Mouse (Mus musculus) midbrain, embryonic 14.5 days (tissue): ENCODE measurements at regions not wholly inside any gene's neighbourhood (a gene's known extent, or its start where the extent isn't known, plus 50 kb on each side); places are given as distances from the start of the nearest gene placed in this dataset.

Experiments used
- ATAC-seq: fragments of 200-750 bp; cut with Nextera tagmentation; 2 replicates; pipeline ENCODE4 v1.8.0; 2017; ENCODE audit warnings: moderate number of reproducible peaks, moderate library complexity; ENCODE audit not compliant: low FRiP score, low TSS enrichment
- DNase-seq: peaks from one replicate; pipeline ENCODE4 v3.0.0-alpha.2; 2015
- H3K27ac ChIP-seq: fragments of 300-500 bp; sonication (generic); replicated peaks from 2 replicates; pipeline ENCODE4 v1.5.1; 2014; ENCODE audit warnings: mild to moderate bottlenecking, low read depth, low read length, moderate library complexity
- H3K27me3 ChIP-seq: fragments of 300-500 bp; sonication (generic); 2 replicates; pipeline ENCODE4 v1.6.1; 2014; ENCODE audit warnings: low read length, control low read depth, mixed read lengths; ENCODE audit not compliant: control insufficient read depth, insufficient read depth
- H3K36me3 ChIP-seq: fragments of 300-500 bp; sonication (generic); 2 replicates; pipeline ENCODE4 v1.6.1; 2014; ENCODE audit warnings: low read length, control low read depth; ENCODE audit not compliant: control insufficient read depth, insufficient read depth
- H3K4me1 ChIP-seq: fragments of 300-500 bp; sonication (generic); 2 replicates; pipeline ENCODE4 v1.6.1; 2014; ENCODE audit warnings: mild to moderate bottlenecking, antibody characterized with exemption, low read length, control low read depth; ENCODE audit not compliant: control insufficient read depth, insufficient read depth
- H3K4me2 ChIP-seq: fragments of 300-500 bp; sonication (generic); 2 replicates; pipeline ENCODE4 v1.6.1; 2014; ENCODE audit warnings: mild to moderate bottlenecking, low read length, moderate library complexity
- H3K4me3 ChIP-seq: fragments of 300-500 bp; sonication (generic); replicated peaks from 2 replicates; pipeline ENCODE4 v1.5.1; 2014; ENCODE audit warnings: low read depth, low read length
- H3K9ac ChIP-seq: fragments of 300-500 bp; sonication (generic); replicated peaks from 2 replicates; pipeline ENCODE4 v1.6.1; 2014; ENCODE audit warnings: mild to moderate bottlenecking, low read length, moderate library complexity
- H3K9me3 ChIP-seq: fragments of 300-500 bp; sonication (generic); 2 replicates; pipeline ENCODE4 v1.6.1; 2016; ENCODE audit warnings: low read length, control low read depth, mixed read lengths; ENCODE audit not compliant: control insufficient read depth
- WGBS: fragments of 180-500 bp; shearing (Covaris S2); extraction: QIAGEN DNeasy Blood & Tissue Kit; methylation state at CpG from one replicate; pipeline ENCODE4 v1.1.7; 2014; 5-methylcytosine and 5-hydroxymethylcytosine counted together

DNA sequence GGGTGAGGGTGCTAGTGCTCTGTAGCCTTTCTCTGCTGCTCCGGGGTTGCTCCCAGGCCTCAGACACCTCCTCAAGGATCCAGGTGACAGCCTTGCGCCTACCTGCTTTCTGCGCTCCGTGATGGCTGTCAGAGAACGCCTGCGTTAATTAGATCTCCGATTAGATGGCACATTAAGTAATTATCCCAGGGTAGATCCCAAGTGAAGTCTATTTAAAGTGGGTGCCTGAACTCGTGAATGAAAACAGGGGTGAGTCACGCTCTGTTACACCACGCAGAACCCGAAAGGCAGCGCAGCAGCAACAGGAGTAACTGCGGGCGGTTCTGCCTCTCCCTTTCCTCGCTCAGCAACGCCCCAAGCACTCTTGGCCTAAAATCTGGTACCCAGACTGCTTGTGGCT is 108.2 kb upstream of the Gm14444 start:
- no peak overlapping the region for H3K4me3 ChIP-seq
- H3K4me2 ChIP-seq = no peak overlapping the region
- H3K27ac ChIP-seq = no peak overlapping the region
- H3K9me3 ChIP-seq = no peaks in the 10 kb centered on the region
- ATAC-seq (no peak), DNase-seq (no peak)
- no peak overlapping the region for H3K9ac ChIP-seq
- WGBS = 84% methylated on average over 16 of the region's 16 CpGs
- H3K36me3 ChIP-seq = no peaks in the 10 kb centered on the region
- no peaks in the 10 kb centered on the region for H3K27me3 ChIP-seq
- no peaks in the 10 kb centered on the region for H3K4me1 ChIP-seq

DNA sequence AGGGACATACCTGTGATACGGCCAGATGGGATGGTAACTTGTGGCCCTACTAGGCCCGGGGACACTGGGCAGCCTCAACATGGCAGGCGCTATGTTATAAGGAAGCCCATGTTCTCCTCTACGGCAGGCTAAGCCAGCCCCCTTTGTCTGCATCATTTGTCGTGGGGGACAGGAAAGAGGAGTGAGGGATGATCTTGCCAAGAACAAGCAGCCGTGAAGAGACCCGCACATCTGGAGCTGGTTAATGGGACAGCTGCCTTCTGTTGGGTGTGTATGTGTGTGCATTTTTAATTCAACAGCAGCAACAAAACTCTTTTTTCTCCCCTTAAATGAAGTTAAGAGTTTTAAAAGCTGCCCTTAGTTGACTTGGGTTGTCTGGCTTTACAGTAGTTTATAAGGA is 106.4 kb upstream of the Gm14444 start:
- Histone ChIP-seq H3K4me3 (no peak overlapping the region), H3K27ac (no peak overlapping the region), H3K27me3 (no peaks in the 10 kb centered on the region), H3K4me1 (no peaks in the 10 kb centered on the region), H3K36me3 (no peaks in the 10 kb centered on the region), H3K4me2 (no peak overlapping the region), H3K9me3 (no peaks in the 10 kb centered on the region), H3K9ac (no peak overlapping the region)
- DNase-seq (no peak), ATAC-seq (no peak)
- WGBS = 85% methylated on average over 7 of the region's 7 CpGs

DNA sequence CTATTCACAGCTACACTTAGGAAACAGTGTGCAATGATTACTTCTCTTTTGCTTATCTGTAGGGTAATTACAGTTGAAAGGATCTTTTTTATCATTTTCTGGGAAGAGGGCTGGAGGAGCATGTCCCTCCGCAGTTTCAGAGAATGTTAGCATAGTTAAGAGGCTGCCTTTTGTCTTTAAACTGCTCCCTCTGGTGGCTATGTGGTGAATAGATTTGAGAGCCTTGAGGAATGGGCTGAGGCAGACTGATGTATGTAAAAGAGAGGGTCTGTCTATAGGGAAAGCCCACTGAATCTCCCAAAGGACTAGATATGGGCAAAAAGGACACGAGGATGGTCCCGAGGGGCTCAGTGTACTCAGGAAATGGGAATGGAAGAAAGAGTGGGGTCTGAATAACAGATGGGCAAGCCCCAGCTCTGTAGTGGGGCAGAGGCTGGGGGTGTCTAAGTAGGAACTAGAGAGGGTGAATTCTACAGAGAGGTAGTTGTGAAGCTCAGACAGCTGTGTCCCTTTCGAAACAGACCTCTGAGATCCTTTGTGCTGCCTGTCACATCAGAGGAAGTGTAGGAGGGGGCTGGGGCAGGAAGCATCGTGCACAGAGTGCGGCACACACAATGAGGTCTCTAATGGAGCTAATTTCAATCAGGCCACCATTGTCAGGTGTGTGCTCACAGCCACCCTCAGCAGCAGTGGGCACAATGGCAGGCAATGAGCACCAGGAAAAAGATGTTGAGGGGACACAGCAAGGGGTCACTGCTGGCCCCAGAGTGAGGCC is 104.0 kb upstream of the Gm14444 start:
- no peak overlapping the region for H3K4me2 ChIP-seq
- no peak overlapping the region for H3K4me3 ChIP-seq
- H3K9ac ChIP-seq = no peak overlapping the region
- ATAC-seq = peak; percentile 58
- WGBS = 33% methylated on average over 6 of the region's 6 CpGs
- no peaks in the 10 kb centered on the region for H3K9me3 ChIP-seq
- DNase-seq = peak; percentile 88
- no peaks in the 10 kb centered on the region for H3K36me3 ChIP-seq
- no peaks in the 10 kb centered on the region for H3K27me3 ChIP-seq
- H3K4me1 ChIP-seq = no peaks in the 10 kb centered on the region
- no peak overlapping the region for H3K27ac ChIP-seq

DNA sequence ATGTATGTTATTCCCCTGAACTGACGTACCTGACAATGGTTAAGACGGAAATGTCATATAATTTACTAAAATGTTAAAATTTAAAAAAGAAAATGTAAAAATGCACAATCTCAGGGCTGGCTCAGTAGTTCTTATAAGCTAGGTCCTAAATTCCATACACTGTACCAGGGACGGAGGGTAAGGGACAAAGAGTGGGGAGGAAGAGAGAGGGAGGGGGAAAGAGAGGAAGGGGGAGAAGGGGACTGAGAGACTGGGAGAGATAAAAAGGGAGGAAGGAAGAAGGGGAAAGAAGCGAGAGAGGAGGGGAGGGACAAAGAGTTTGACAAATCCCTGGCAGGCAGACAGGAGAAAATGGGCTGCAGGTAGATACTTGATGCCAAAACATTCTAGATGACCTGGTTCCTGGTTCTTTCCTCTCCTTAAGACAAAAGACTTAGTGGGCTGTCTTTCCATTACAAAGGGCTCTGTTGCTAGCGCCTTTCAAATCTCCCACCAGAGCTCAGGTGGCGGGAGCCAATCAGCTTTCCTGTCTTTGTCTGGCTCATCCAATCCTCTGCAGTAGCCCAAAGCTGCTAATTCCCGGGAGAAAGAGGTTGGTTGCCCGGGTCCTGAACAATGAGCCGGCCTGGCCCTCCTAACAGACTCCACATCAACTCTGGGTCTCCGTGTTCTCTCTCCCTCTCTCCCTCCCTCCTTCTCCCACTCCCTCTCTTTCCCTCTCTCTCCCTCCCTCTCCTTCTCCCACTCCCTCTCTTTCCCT is 92.7 kb upstream of the Gm14444 start:
- DNase-seq = peak; percentile 94
- no peaks in the 10 kb centered on the region for H3K36me3 ChIP-seq
- 0 out of 2 replicates have a peak overlapping the region, but pooled peaks have one; percentile 24 for H3K9ac ChIP-seq
- H3K9me3 ChIP-seq = no peaks in the 10 kb centered on the region
- no peaks in the 10 kb centered on the region for H3K27me3 ChIP-seq
- H3K4me2 ChIP-seq = peak overlapping the region; percentile 45
- H3K4me1 ChIP-seq = peaks cover 16% of the 10 kb centered on the region
- ATAC-seq = peak; percentile 95
- peak overlapping the region; percentile 83 for H3K27ac ChIP-seq
- 0 out of 2 replicates have a peak overlapping the region, but pooled peaks have one; percentile 13 for H3K4me3 ChIP-seq
- WGBS = 6% methylated on average over 10 of the region's 10 CpGs

DNA sequence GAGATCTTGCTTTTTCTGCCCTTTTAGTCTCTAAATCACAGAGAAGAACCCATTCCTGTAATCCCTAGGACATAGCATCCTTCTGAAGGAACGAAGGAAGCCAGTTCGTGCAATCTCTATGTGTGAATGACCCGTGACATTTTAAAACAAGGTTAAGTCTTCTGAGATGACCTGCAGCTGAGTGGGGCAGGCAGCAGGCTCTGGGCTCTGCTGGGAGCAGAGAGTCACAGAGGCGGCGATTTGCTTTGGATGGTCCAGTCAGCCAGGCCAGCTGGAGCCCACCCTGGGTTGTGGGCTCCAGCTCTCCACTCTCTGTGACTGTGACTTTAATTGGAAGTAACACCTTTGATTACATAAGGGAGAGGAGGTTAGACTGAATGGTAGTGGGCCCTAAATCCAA is 92.1 kb upstream of the Gm14444 start:
- 5% methylated on average over 5 of the region's 5 CpGs for WGBS
- Histone ChIP-seq H3K9me3 (no peaks in the 10 kb centered on the region), H3K27me3 (no peaks in the 10 kb centered on the region), H3K4me1 (peaks cover 16% of the 10 kb centered on the region), H3K27ac (peak overlapping the region; percentile 83), H3K4me2 (peak overlapping the region; percentile 45), H3K9ac (peak overlapping the region; percentile 9; the same call in 1 of the 2 replicates), H3K4me3 (no peak overlapping the region), H3K36me3 (no peaks in the 10 kb centered on the region)
- ATAC-seq (peak; percentile 66), DNase-seq (peak; percentile 64)

DNA sequence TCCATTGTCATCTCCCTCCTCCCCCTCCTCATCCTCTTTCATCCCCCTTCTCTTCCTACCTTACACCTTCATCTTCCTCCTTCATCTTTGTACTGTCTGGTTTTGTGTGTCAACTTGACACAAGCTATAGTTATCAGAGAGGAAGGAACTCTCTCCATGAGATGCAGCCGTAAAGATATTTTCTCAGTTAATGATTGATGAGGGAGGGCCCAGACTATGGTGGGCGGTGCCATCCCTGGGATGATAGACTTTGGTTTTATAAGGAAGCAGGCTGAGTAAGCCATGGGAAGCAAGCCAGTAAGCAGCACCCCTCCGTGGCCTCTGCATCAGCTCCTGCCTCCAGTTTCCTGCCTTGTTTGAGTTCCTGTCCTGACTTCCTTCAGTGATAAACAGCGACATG is 87.8 kb upstream of the Gm14444 start:
- no peak overlapping the region for H3K4me2 ChIP-seq
- H3K27ac ChIP-seq = no peak overlapping the region
- H3K4me1 ChIP-seq = peaks cover 13% of the 10 kb centered on the region
- H3K27me3 ChIP-seq = no peaks in the 10 kb centered on the region
- H3K36me3 ChIP-seq = no peaks in the 10 kb centered on the region
- DNase-seq = no peak
- H3K9me3 ChIP-seq = no peaks in the 10 kb centered on the region
- H3K4me3 ChIP-seq = no peak overlapping the region
- no peak for ATAC-seq
- 81% methylated on average over 4 of the region's 4 CpGs for WGBS
- no peak overlapping the region for H3K9ac ChIP-seq

DNA sequence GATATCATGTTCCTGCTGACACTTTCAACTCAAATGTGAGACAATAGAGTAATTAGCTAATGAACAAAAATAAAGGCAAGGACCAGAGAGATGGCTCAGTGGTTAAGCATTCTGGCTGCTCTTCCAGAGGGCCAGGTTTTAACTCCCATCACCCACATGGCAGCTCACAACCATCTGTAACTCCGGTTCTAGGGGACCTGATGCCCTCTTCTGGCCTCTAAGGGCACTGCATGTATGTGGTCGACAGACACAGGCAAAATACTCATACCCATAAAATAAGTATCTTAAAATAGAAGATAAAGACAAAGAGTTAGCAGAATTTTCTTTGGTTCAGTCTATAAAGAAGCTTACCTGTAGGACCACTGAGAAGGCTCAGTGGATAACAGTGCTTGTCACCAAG is 80.3 kb upstream of the Gm14444 start:
- Histone ChIP-seq H3K4me2 (no peak overlapping the region), H3K9me3 (no peaks in the 10 kb centered on the region), H3K9ac (no peak overlapping the region), H3K4me3 (no peak overlapping the region), H3K27ac (no peak overlapping the region), H3K36me3 (no peaks in the 10 kb centered on the region), H3K4me1 (no peaks in the 10 kb centered on the region), H3K27me3 (no peaks in the 10 kb centered on the region)
- no peak for DNase-seq
- no peak for ATAC-seq
- WGBS = 78% methylated on average over 2 of the region's 2 CpGs

DNA sequence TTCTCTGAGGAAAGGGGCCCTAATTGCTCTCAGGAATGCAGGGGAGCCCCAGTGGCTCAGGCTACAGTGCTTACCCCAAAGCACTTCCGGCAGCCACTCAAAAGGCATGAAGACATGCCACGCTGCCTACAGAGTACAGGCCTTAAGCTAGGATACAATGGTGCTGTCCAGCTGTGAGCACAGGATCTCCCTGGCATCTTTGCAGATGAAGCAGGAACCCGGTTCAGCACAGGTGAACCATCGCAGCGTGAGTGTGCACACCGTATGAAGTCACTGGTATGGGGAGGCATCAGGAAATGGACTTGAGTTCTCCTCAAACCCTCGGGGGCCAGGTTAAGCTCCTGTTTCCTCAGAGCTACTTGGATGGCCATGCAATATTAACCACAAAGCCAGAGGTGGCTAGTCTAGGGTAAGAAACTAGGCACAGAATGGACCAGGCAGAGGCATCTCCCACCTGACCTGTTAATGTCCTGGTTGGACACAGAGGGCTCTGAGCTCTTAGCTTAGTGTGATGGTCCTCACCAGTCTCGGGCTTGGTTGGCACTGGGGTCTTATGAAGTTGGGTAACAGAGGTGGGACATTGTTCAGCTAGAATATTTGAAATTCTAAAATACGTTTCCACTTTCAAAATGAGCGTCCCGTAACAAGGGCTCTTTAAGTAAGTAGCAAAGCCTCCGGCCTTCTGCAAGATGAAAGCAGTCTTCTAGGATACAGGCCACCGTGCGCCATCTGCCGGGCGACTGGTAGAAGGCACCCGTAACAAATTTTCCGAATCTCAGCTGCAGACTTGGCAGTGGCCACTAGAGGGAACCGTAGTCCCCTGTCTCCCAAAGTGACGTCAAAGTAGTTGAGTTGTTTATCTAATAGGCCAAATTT is 77.7 kb upstream of the Gm14444 start:
- DNase-seq = peak; percentile 92
- H3K4me1 ChIP-seq = no peaks in the 10 kb centered on the region
- H3K9me3 ChIP-seq = no peaks in the 10 kb centered on the region
- no peaks in the 10 kb centered on the region for H3K27me3 ChIP-seq
- H3K4me3 ChIP-seq = no peak overlapping the region
- peak; percentile 74; the same call in 1 of the 2 replicates for ATAC-seq
- no peak overlapping the region for H3K27ac ChIP-seq
- H3K36me3 ChIP-seq = no peaks in the 10 kb centered on the region
- H3K4me2 ChIP-seq = no peak overlapping the region; the same call in 1 of the 2 replicates
- 35% methylated on average over 20 of the region's 20 CpGs for WGBS
- no peak overlapping the region for H3K9ac ChIP-seq
